Mouse (Mus musculus): Measurements from ENCODE around the gene Trappc6a. TPM values are rescaled to one million over a fixed set of nuclear protein-coding genes. Genes with fewer than 3 reads are reported as not detected.

Trappc6a gene
- polyA plus RNA-seq, 1 experiment from 2014 or later, result 89.0 TPM

DNA sequence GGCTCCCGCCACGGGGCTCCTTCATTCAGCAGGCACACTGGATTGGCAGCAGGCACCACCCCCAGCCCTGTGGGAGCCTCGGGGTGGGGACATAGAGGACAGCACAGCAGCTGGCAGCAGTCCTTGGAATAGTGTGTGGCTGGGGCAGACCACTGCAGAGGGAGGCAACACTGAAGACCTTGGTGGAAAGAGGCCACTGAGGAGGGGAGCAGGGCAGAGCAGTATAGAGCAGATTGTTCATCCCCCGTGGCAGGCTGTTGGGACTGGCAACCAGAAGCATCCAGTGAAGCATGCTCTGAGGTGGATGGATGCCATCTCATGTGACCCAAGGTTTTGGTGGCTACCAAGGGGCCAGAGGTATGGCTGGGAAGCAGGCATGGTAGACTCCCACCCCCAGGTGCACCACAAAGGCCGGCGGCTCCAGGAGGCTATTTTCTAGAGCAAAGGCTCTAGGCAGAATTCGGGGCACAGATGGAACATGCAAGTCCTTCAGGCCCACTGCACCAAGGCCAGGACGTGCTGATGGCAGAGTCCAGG lies 34.0 kb downstream of the Trappc6a start:
- Histone ChIP-seq H3K27ac (ENCODE audit: low read length) (no peak overlapping the region), H3K9me3 (ENCODE audit: control insufficient read depth, low read depth, low read length) (no peaks in the 10 kb centered on the region), H3K36me3 (ENCODE audit: control insufficient read depth, insufficient read depth, low read length) (no peaks in the 10 kb centered on the region), H3K4me3 (ENCODE audit: low read depth, low read length) (no peak overlapping the region), H3K4me2 (replicated peaks; ENCODE audit: low read depth, low read length) (no peak overlapping the region), H3K27me3 (ENCODE audit: control insufficient read depth, insufficient read depth, low read length) (no peaks in the 10 kb centered on the region), H3K4me1 (ENCODE audit: control insufficient read depth, insufficient read depth, low read length) (peaks cover 37% of the 10 kb centered on the region), H3K9ac (replicated peaks; ENCODE audit: low read depth, low read length) (no peak overlapping the region; the same call in 1 of the 2 replicates)
- ATAC-seq (ENCODE audit: insufficient number of reproducible peaks, insufficient read depth, low FRiP score, low read depth), result 0 out of 2 replicates have a peak, but pooled peaks have one; percentile 18
- 69% methylated on average over 8 of the region's 8 CpGs for WGBS

- ATAC-seq (ENCODE audit: insufficient number of reproducible peaks, insufficient read depth, low FRiP score, low read depth), result no peak
- 41% methylated on average over 6 of the region's 6 CpGs for WGBS
- Histone ChIP-seq H3K4me2 (replicated peaks; ENCODE audit: low read depth, low read length) (no peak overlapping the region), H3K4me1 (ENCODE audit: control insufficient read depth, insufficient read depth, low read length) (peaks cover 46% of the 10 kb centered on the region), H3K9ac (replicated peaks; ENCODE audit: low read depth, low read length) (no peak overlapping the region), H3K9me3 (ENCODE audit: control insufficient read depth, low read depth, low read length) (no peaks in the 10 kb centered on the region), H3K27ac (ENCODE audit: low read length) (no peak overlapping the region), H3K27me3 (ENCODE audit: control insufficient read depth, insufficient read depth, low read length) (no peaks in the 10 kb centered on the region), H3K36me3 (ENCODE audit: control insufficient read depth, insufficient read depth, low read length) (no peaks in the 10 kb centered on the region), H3K4me3 (ENCODE audit: low read depth, low read length) (no peak overlapping the region)
These were observed 35.4 kb downstream of the Trappc6a start for GRCm38 (mm10) chr7:19543584-19543983.

- Histone ChIP-seq H3K4me2 (replicated peaks; ENCODE audit: low read depth, low read length) (no peak overlapping the region), H3K27me3 (ENCODE audit: control insufficient read depth, insufficient read depth, low read length) (no peaks in the 10 kb centered on the region), H3K9ac (replicated peaks; ENCODE audit: low read depth, low read length) (no peak overlapping the region), H3K27ac (ENCODE audit: low read length) (peak overlapping the region; percentile 78; the same call in 1 of the 2 replicates), H3K4me3 (ENCODE audit: low read depth, low read length) (no peak overlapping the region), H3K36me3 (ENCODE audit: control insufficient read depth, insufficient read depth, low read length) (no peaks in the 10 kb centered on the region), H3K4me1 (ENCODE audit: control insufficient read depth, insufficient read depth, low read length) (peaks cover 49% of the 10 kb centered on the region), H3K9me3 (ENCODE audit: control insufficient read depth, low read depth, low read length) (no peaks in the 10 kb centered on the region)
- no peak for ATAC-seq (ENCODE audit: insufficient number of reproducible peaks, insufficient read depth, low FRiP score, low read depth)
- WGBS, result 18% methylated on average over 3 of the region's 3 CpGs
These were observed 37.8 kb downstream of the Trappc6a start for GRCm38 (mm10) chr7:19546007-19546406.

DNA sequence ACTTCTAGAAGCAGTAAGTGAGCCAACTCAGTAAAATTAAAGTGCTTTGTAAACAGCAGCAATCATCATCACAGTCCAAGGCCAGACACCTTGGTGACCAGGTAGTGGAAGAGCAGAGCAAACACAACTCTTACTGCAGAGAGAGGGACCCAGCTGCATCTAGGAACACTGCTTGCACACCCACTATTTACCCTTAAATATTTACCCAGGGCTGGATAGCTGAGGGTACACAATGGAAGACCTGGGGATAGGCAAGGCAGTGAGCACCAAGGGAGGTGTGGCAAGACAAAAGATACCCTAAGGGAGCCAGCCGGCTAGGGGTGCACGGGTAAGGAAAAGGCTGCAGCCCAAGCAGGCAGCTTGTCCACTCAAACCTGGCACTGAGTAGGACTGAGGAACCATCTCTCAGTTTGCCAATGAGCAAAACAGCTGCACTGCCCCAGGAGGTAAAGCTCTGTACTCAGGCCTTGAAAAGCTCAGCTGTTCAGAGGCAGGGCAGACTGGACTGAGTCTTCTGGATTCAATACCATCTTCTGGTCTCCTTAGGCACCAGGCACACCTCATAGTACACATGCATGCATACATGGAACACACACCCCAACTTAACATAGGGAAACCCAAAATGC lies 39.3 kb downstream of the Trappc6a start:
- Histone ChIP-seq H3K4me1 (ENCODE audit: control insufficient read depth, insufficient read depth, low read length) (peaks cover 39% of the 10 kb centered on the region), H3K9ac (replicated peaks; ENCODE audit: low read depth, low read length) (no peak overlapping the region), H3K27ac (ENCODE audit: low read length) (peak overlapping the region; percentile 78), H3K4me3 (ENCODE audit: low read depth, low read length) (no peak overlapping the region), H3K4me2 (replicated peaks; ENCODE audit: low read depth, low read length) (no peak overlapping the region; the same call in 1 of the 2 replicates), H3K27me3 (ENCODE audit: control insufficient read depth, insufficient read depth, low read length) (no peaks in the 10 kb centered on the region), H3K9me3 (ENCODE audit: control insufficient read depth, low read depth, low read length) (no peaks in the 10 kb centered on the region), H3K36me3 (ENCODE audit: control insufficient read depth, insufficient read depth, low read length) (no peaks in the 10 kb centered on the region)
- 57% methylated on average over 2 of the region's 2 CpGs for WGBS
- peak; percentile 81 for ATAC-seq (ENCODE audit: insufficient number of reproducible peaks, insufficient read depth, low FRiP score, low read depth)

GRCm38 (mm10) chr7:19549394-19549793 lies 41.2 kb downstream of the Trappc6a start:
- Histone ChIP-seq H3K27ac (ENCODE audit: low read length) (no peak overlapping the region), H3K4me3 (ENCODE audit: low read depth, low read length) (no peak overlapping the region), H3K9me3 (ENCODE audit: control insufficient read depth, low read depth, low read length) (no peaks in the 10 kb centered on the region), H3K4me1 (ENCODE audit: control insufficient read depth, insufficient read depth, low read length) (peaks cover 33% of the 10 kb centered on the region), H3K4me2 (replicated peaks; ENCODE audit: low read depth, low read length) (no peak overlapping the region), H3K36me3 (ENCODE audit: control insufficient read depth, insufficient read depth, low read length) (no peaks in the 10 kb centered on the region; the same call in 1 of the 2 replicates), H3K9ac (replicated peaks; ENCODE audit: low read depth, low read length) (no peak overlapping the region), H3K27me3 (ENCODE audit: control insufficient read depth, insufficient read depth, low read length) (no peaks in the 10 kb centered on the region)
- WGBS, result 72% methylated on average over 10 of the region's 10 CpGs
- no peak for ATAC-seq (ENCODE audit: insufficient number of reproducible peaks, insufficient read depth, low FRiP score, low read depth)

DNA sequence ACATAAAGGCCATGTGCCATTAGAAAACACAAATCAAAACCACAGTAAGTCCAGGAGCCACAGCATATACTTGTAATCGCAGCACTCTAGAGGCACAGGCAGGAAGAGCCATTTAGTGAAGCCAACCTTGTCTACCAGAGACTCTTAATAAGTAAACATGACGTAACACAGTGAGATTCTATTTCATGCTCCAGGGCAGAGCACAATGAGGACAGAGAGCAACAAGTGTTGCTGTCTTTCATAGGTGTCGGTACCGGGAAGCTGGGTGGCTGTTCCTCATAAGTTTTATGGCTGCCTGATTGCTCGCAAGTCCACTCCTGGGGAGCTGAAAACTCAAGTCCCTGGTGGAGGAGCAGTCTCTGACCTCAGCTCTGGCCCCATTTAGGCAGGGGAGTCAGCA lies 43.4 kb downstream of the Trappc6a start:
- H3K4me1 ChIP-seq (ENCODE audit: control insufficient read depth, insufficient read depth, low read length), result peaks cover 17% of the 10 kb centered on the region
- no peak for ATAC-seq (ENCODE audit: insufficient number of reproducible peaks, insufficient read depth, low FRiP score, low read depth)
- WGBS, result 81% methylated on average over 5 of the region's 5 CpGs
- peaks cover 4% of the 10 kb centered on the region for H3K36me3 ChIP-seq (ENCODE audit: control insufficient read depth, insufficient read depth, low read length)
- no peak overlapping the region for H3K27ac ChIP-seq (ENCODE audit: low read length)
- no peak overlapping the region for H3K9ac ChIP-seq (replicated peaks; ENCODE audit: low read depth, low read length)
- no peaks in the 10 kb centered on the region for H3K27me3 ChIP-seq (ENCODE audit: control insufficient read depth, insufficient read depth, low read length)
- H3K9me3 ChIP-seq (ENCODE audit: control insufficient read depth, low read depth, low read length), result no peaks in the 10 kb centered on the region
- no peak overlapping the region for H3K4me2 ChIP-seq (replicated peaks; ENCODE audit: low read depth, low read length)
- H3K4me3 ChIP-seq (ENCODE audit: low read depth, low read length), result no peak overlapping the region

GRCm38 (mm10) chr7:19552443-19552842 lies 44.2 kb downstream of the Trappc6a start:
- Histone ChIP-seq H3K4me3 (ENCODE audit: low read depth, low read length) (no peak overlapping the region), H3K27ac (ENCODE audit: low read length) (no peak overlapping the region), H3K4me1 (ENCODE audit: control insufficient read depth, insufficient read depth, low read length) (peaks cover 12% of the 10 kb centered on the region; the same call in 1 of the 2 replicates), H3K9me3 (ENCODE audit: control insufficient read depth, low read depth, low read length) (no peaks in the 10 kb centered on the region), H3K27me3 (ENCODE audit: control insufficient read depth, insufficient read depth, low read length) (no peaks in the 10 kb centered on the region), H3K36me3 (ENCODE audit: control insufficient read depth, insufficient read depth, low read length) (peaks cover 4% of the 10 kb centered on the region), H3K9ac (replicated peaks; ENCODE audit: low read depth, low read length) (no peak overlapping the region), H3K4me2 (replicated peaks; ENCODE audit: low read depth, low read length) (no peak overlapping the region)
- 0 out of 2 replicates have a peak, but pooled peaks have one; percentile 46 for ATAC-seq (ENCODE audit: insufficient number of reproducible peaks, insufficient read depth, low FRiP score, low read depth)
- 35% methylated on average over 2 of the region's 2 CpGs for WGBS

GRCm38 (mm10) chr7:19554168-19554567 lies 46.0 kb downstream of the Trappc6a start:
- H3K4me3 ChIP-seq (ENCODE audit: low read depth, low read length), result no peak overlapping the region
- H3K36me3 ChIP-seq (ENCODE audit: control insufficient read depth, insufficient read depth, low read length), result peaks cover 4% of the 10 kb centered on the region
- H3K9me3 ChIP-seq (ENCODE audit: control insufficient read depth, low read depth, low read length), result no peaks in the 10 kb centered on the region
- 81% methylated on average over 1 of the region's 1 CpGs for WGBS
- no peak overlapping the region for H3K4me2 ChIP-seq (replicated peaks; ENCODE audit: low read depth, low read length)
- H3K9ac ChIP-seq (replicated peaks; ENCODE audit: low read depth, low read length), result no peak overlapping the region
- H3K4me1 ChIP-seq (ENCODE audit: control insufficient read depth, insufficient read depth, low read length), result 0 out of 2 replicates have a peak, but pooled peaks cover 1% of the 10 kb centered on the region
- no peaks in the 10 kb centered on the region for H3K27me3 ChIP-seq (ENCODE audit: control insufficient read depth, insufficient read depth, low read length)
- ATAC-seq (ENCODE audit: insufficient number of reproducible peaks, insufficient read depth, low FRiP score, low read depth), result no peak
- no peak overlapping the region for H3K27ac ChIP-seq (ENCODE audit: low read length)
